In genomic region chr15:80160726-80161125, GRCm38 (mm10) we compare ENCODE assay signal across 8 mouse cellular contexts. TPM values are rescaled to one million over a fixed set of nuclear protein-coding genes. Genes with fewer than 3 reads are reported as not detected.
DNase-seq lines count a peak whose midpoint lies in the region; ATAC-seq and TF ChIP-seq lines count a peak whose summit lies in the region.
"Had no signal": no experiment of that assay in that cellular context is flagged by ENCODE, and none has a peak within 500 bp of the region (broad histone marks: within the 10 kb centered on the region; RNA-seq: fewer than 3 reads in every experiment).

No protein-coding gene starts in this region.

- no peak overlapping the region for H3K9ac ChIP-seq in liver, postnatal 0 days (replicated peaks)

- no peak overlapping the region; the same call in 1 of the 2 replicates for H3K27ac ChIP-seq in heart, embryonic 10.5 days
- no peak overlapping the region for H3K27ac ChIP-seq in liver, postnatal 0 days (ENCODE audit: low read depth)

- TF ChIP-seq CTCF in liver, postnatal 0 days (IDR thresholded peaks at IDR 0.05; ENCODE audit: low read depth), result no peak

- no peak for TF ChIP-seq EP300 in liver, postnatal 0 days (IDR thresholded peaks at IDR 0.05; ENCODE audit: low read depth)

- no peaks in the 10 kb centered on the region for H3K9me3 ChIP-seq in heart, embryonic 10.5 days
- no peaks in the 10 kb centered on the region for H3K9me3 ChIP-seq in liver, postnatal 0 days (ENCODE audit: low read length)

- peak; percentile 28 to 55 for DNase-seq in heart, postnatal 14 days
- no peak for DNase-seq in heart, embryonic 10.5 days (ENCODE audit: low spot score)
- peak; percentile 44 to 63 for DNase-seq in right cerebral cortex, postnatal 10 days (ENCODE audit: low spot score in 2 of 2)
- DNase-seq in right cerebral cortex, postnatal 36 days (ENCODE audit: low spot score in 2 of 2), result no peak
- DNase-seq in gastrocnemius, postnatal 14 days, result peak; percentile 62
- no peak for DNase-seq in ovary, postnatal 14 days (ENCODE audit: low spot score)
- no peak for DNase-seq in liver, postnatal 0 days

- H3K36me3 ChIP-seq in heart, embryonic 10.5 days, result peaks cover 78% of the 10 kb centered on the region
- H3K36me3 ChIP-seq in liver, postnatal 0 days (replicated peaks; ENCODE audit: insufficient read depth, low read length), result peaks cover 46% of the 10 kb centered on the region

- ATAC-seq in liver, postnatal 0 days, result no peak

- H3K4me1 ChIP-seq in heart, embryonic 10.5 days, result peaks cover 38% of the 10 kb centered on the region
- H3K4me1 ChIP-seq in liver, postnatal 0 days (ENCODE audit: insufficient read depth), result peaks cover 4% of the 10 kb centered on the region

- WGBS in heart, embryonic 10.5 days, result 83% methylated on average over 4 of the region's 4 CpGs
- WGBS in liver, postnatal 0 days (ENCODE audit: insufficient replicate concordance), result 93% methylated on average over 4 of the region's 4 CpGs

- H3K4me2 ChIP-seq in liver, postnatal 0 days (ENCODE audit: low read depth, low read length), result no peak overlapping the region

- H3K4me3 ChIP-seq in heart, embryonic 10.5 days, result no peak overlapping the region
- H3K4me3 ChIP-seq in liver, postnatal 0 days (ENCODE audit: low read depth, low read length), result no peak overlapping the region

- intact Hi-C loops in heart, postnatal 14 days (cut with DNase I), result no loop called here
- intact Hi-C loops in gastrocnemius, postnatal 14 days (cut with DNase I; ENCODE audit: low total_unique reads), result no loop called here

- H3K27me3 ChIP-seq in heart, embryonic 10.5 days (ENCODE audit: insufficient read depth, poor library complexity, severe bottlenecking), result no peaks in the 10 kb centered on the region
- no peaks in the 10 kb centered on the region for H3K27me3 ChIP-seq in liver, postnatal 0 days (ENCODE audit: insufficient read depth, low read length)

RNA-seq across cellular contexts. Expression of gene Mgat3, which starts 12.8 kb away (rescaled TPM):
- total RNA-seq in heart, postnatal 14 days (2021), result 1 to 10 TPM; 1.6 to 2.0 TPM
- 1.1 and 2.8 TPM in 2 replicates for polyA plus RNA-seq in heart, embryonic 10.5 days (2016; fragmentation: Nextera tagmentation; extraction: Ambion mirVana)
- 1 to 10 TPM; 1.3 to 3.1 TPM for total RNA-seq in gastrocnemius, postnatal 14 days (2021)
- polyA plus RNA-seq in liver, postnatal 0 days (2015; fragmentation: Nextera tagmentation; extraction: Ambion mirVana), result 0.12 and 0.14 TPM in 2 replicates
- total RNA-seq: MEL had no signal

RNA-seq across cellular contexts. Expression of gene Tab1, which starts 27.8 kb away (rescaled TPM):
- 10 to 100 TPM; 27.8 to 32.4 TPM for total RNA-seq in heart, postnatal 14 days (2021)
- 34.2 and 38.1 TPM in 2 replicates for polyA plus RNA-seq in heart, embryonic 10.5 days (2016; fragmentation: Nextera tagmentation; extraction: Ambion mirVana)
- total RNA-seq in gastrocnemius, postnatal 14 days (2021), result 10 to 100 TPM; 13.1 to 15.1 TPM
- 7.0 and 7.5 TPM in 2 replicates for polyA plus RNA-seq in liver, postnatal 0 days (2015; fragmentation: Nextera tagmentation; extraction: Ambion mirVana)

Comparison
In these comparisons a context has a peak if more than half of its experiments do, and no peak if none do; other contexts are left out.
1. DNase-seq: peak in heart, postnatal 14 days (2 of 2), right cerebral cortex, postnatal 10 days (2 of 2) and gastrocnemius, postnatal 14 days (single experiment); none in heart, embryonic 10.5 days (single experiment), right cerebral cortex, postnatal 36 days (0 of 2), ovary, postnatal 14 days (single experiment) and liver, postnatal 0 days (single experiment).